Mouse (Mus musculus): ENCODE measurements around the gene Ctps. TPM values are rescaled to one million over a fixed set of nuclear protein-coding genes. Genes with fewer than 3 reads are reported as not detected.

Ctps gene
- total RNA-seq, 2 experiments from 2014 or later = 30.3 to 34.3 TPM

- no peak for DNase-seq (ENCODE audit: low spot score in 2 of 2)
These were observed 1.6 kb upstream of the Ctps start for GRCm38 (mm10) chr4:120571691-120572090.

- DNase-seq (ENCODE audit: low spot score in 2 of 2) = no peak
These were observed 991 bp upstream of the Ctps start for GRCm38 (mm10) chr4:120571070-120571464.

- DNase-seq (ENCODE audit: low spot score in 2 of 2) = no peak
These were observed 478 bp upstream of the Ctps start for GRCm38 (mm10) chr4:120570438-120571069.

GRCm38 (mm10) chr4:120569025-120569424 lies 1.1 kb downstream of the Ctps start:
- no peak for DNase-seq (ENCODE audit: low spot score in 2 of 2)

- DNase-seq (ENCODE audit: low spot score in 2 of 2) = no peak
These were observed 2.1 kb downstream of the Ctps start for GRCm38 (mm10) chr4:120568005-120568404.

- no peak for DNase-seq (ENCODE audit: low spot score in 2 of 2)
These were observed 4.3 kb downstream of the Ctps start for GRCm38 (mm10) chr4:120565726-120566125.

GRCm38 (mm10) chr4:120556592-120556991 lies 13.5 kb downstream of the Ctps start:
- DNase-seq (ENCODE audit: low spot score in 2 of 2) = no peak

GRCm38 (mm10) chr4:120544896-120545295 lies 25.2 kb downstream of the Ctps start:
- DNase-seq (ENCODE audit: low spot score in 2 of 2) = no peak

- DNase-seq (ENCODE audit: low spot score in 2 of 2) = no peak
These were observed 31.4 kb downstream of the Ctps start for GRCm38 (mm10) chr4:120538664-120539063.

GRCm38 (mm10) chr4:120531986-120532385 lies 38.1 kb downstream of the Ctps start, which contains the start of gene Slfnl1:
TSS of gene Slfnl1 (plus strand) at chr4:120532231.
- DNase-seq (ENCODE audit: low spot score in 2 of 2) = no peak

GRCm38 (mm10) chr4:120528171-120528570 lies 41.9 kb downstream of the Ctps start:
- DNase-seq (ENCODE audit: low spot score in 2 of 2) = no peak

- DNase-seq (ENCODE audit: low spot score in 2 of 2) = no peak
These were observed 47.0 kb downstream of the Ctps start for GRCm38 (mm10) chr4:120523092-120523491.

GRCm38 (mm10) chr4:120522351-120522750 lies 47.7 kb downstream of the Ctps start:
- DNase-seq (ENCODE audit: low spot score in 2 of 2) = no peak

- DNase-seq (ENCODE audit: low spot score in 2 of 2) = no peak
These were observed 48.3 kb downstream of the Ctps start for GRCm38 (mm10) chr4:120521761-120522160.

- no peak for DNase-seq (ENCODE audit: low spot score in 2 of 2)
These were observed 52.7 kb downstream of the Ctps start for GRCm38 (mm10) chr4:120517335-120517734.

GRCm38 (mm10) chr4:120516907-120517306 lies 53.2 kb downstream of the Ctps start:
- no peak for DNase-seq (ENCODE audit: low spot score in 2 of 2)

- no peak for DNase-seq (ENCODE audit: low spot score in 2 of 2)
These were observed 53.6 kb downstream of the Ctps start for GRCm38 (mm10) chr4:120516491-120516890.

- DNase-seq (ENCODE audit: low spot score in 2 of 2) = no peak
These were observed 55.7 kb downstream of the Ctps start for GRCm38 (mm10) chr4:120514366-120514765.

GRCm38 (mm10) chr4:120511203-120511602 lies 58.9 kb downstream of the Ctps start:
- DNase-seq (ENCODE audit: low spot score in 2 of 2) = no peak

- DNase-seq (ENCODE audit: low spot score in 2 of 2) = no peak
These were observed 63.1 kb downstream of the Ctps start for GRCm38 (mm10) chr4:120506955-120507354.

All from adrenal gland, postnatal 4 days (tissue).